In the genomic region with DNA sequence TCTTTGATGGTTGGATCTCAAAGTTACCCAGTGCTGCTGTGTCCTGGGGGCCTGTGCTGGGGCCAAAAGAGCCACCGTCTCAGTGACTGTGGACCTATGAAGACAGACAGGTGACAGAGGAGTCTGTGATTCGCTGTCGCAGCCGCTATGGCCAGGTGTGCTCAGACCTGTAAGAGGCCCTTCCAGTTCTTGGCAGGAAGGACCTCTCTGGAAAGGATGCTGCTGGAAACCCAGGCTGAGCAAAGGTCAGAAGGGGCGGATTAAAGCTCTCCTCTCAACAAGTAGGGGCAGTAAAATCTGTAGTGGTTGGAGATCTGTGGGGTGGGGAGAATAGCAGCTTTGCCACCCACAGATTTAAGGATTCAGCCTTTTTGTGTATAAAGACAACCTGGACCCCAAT, we compare ENCODE assay signal across 8 mouse cellular contexts. TPM values are rescaled to one million over a fixed set of nuclear protein-coding genes. Genes with fewer than 3 reads are reported as not detected.
DNase-seq lines count a peak whose midpoint lies in the region; ATAC-seq and TF ChIP-seq lines count a peak whose summit lies in the region.
"Had no signal": no experiment of that assay in that cellular context is flagged by ENCODE, and none has a peak within 500 bp of the region (broad histone marks: within the 10 kb centered on the region; RNA-seq: fewer than 3 reads in every experiment).

No protein-coding gene starts in this region.

- no peaks in the 10 kb centered on the region for H3K36me3 ChIP-seq in forebrain, embryonic 15.5 days
- no peaks in the 10 kb centered on the region for H3K36me3 ChIP-seq in intestine, postnatal 0 days (ENCODE audit: control insufficient read depth, insufficient read depth)
- no peaks in the 10 kb centered on the region for H3K36me3 ChIP-seq in stomach, embryonic 16.5 days (ENCODE audit: control insufficient read depth, insufficient read depth, low read length)

- no peaks in the 10 kb centered on the region for H3K27me3 ChIP-seq in forebrain, embryonic 15.5 days
- H3K27me3 ChIP-seq in intestine, postnatal 0 days (replicated peaks; ENCODE audit: control insufficient read depth, insufficient read depth, low read length) = no peaks in the 10 kb centered on the region
- no peaks in the 10 kb centered on the region; the same call in 1 of the 2 replicates for H3K27me3 ChIP-seq in stomach, embryonic 16.5 days (ENCODE audit: control insufficient read depth, insufficient read depth, low read length)

- H3K4me2 ChIP-seq in forebrain, embryonic 15.5 days (replicated peaks) = no peak overlapping the region
- H3K4me2 ChIP-seq in intestine, postnatal 0 days (replicated peaks; ENCODE audit: low read depth) = peak overlapping the region; percentile 60; the same call in 1 of the 2 replicates
- no peak overlapping the region for H3K4me2 ChIP-seq in stomach, embryonic 16.5 days (ENCODE audit: low read depth, low read length)

- H3K9me3 ChIP-seq in forebrain, embryonic 15.5 days = no peaks in the 10 kb centered on the region
- no peaks in the 10 kb centered on the region for H3K9me3 ChIP-seq in intestine, postnatal 0 days (ENCODE audit: control insufficient read depth)
- no peaks in the 10 kb centered on the region for H3K9me3 ChIP-seq in stomach, embryonic 16.5 days (replicated peaks; ENCODE audit: control insufficient read depth, low read length)

- intact Hi-C loops in left cerebral cortex, adult 2 months (cut with DNase I) = no loop called here
- intact Hi-C loops in left cerebral cortex, postnatal 4 days (cut with DNase I) = no loop called here

- no peak for ATAC-seq in forebrain, embryonic 15.5 days (replicated peaks)
- peak; percentile 64 for ATAC-seq in intestine, postnatal 0 days
- ATAC-seq in stomach, embryonic 16.5 days (ENCODE audit: insufficient read depth, low FRiP score) = no peak

- no peak for DNase-seq in left cerebral cortex, adult 2 months (ENCODE audit: extremely low spot score in 1 of 2, low spot score in 2 of 2)
- no peak for DNase-seq in left cerebral cortex, postnatal 4 days
- no peak for DNase-seq in urinary bladder, postnatal 4 days (ENCODE audit: low spot score in 2 of 2)
- no peak for DNase-seq in lung, postnatal 4 days
- DNase-seq: kidney, adult 9 months had no signal

- no peak overlapping the region; the same call in 1 of the 2 replicates for H3K4me3 ChIP-seq in left cerebral cortex, adult 2 months
- no peak overlapping the region for H3K4me3 ChIP-seq in forebrain, embryonic 15.5 days
- H3K4me3 ChIP-seq in intestine, postnatal 0 days (ENCODE audit: low read depth, low read length) = no peak overlapping the region
- no peak overlapping the region for H3K4me3 ChIP-seq in stomach, embryonic 16.5 days (replicated peaks; ENCODE audit: low read length)

- no peak for TF ChIP-seq CTCF in left cerebral cortex, adult 2 months (IDR thresholded peaks at IDR 0.05)
- TF ChIP-seq CTCF in intestine, postnatal 0 days (IDR thresholded peaks at IDR 0.05; ENCODE audit: low read depth) = no peak

- 59% methylated on average over 5 of the region's 5 CpGs for WGBS in forebrain, embryonic 15.5 days
- WGBS in intestine, postnatal 0 days = 30% methylated on average over 5 of the region's 5 CpGs
- WGBS in stomach, embryonic 16.5 days = 75% methylated on average over 5 of the region's 5 CpGs

- peak overlapping the region; percentile 63 for H3K9ac ChIP-seq in forebrain, embryonic 15.5 days (replicated peaks)
- no peak overlapping the region for H3K9ac ChIP-seq in intestine, postnatal 0 days (ENCODE audit: low read depth, low read length)
- H3K9ac ChIP-seq in stomach, embryonic 16.5 days (ENCODE audit: low read length) = peak overlapping the region; percentile 65; the same call in 1 of the 2 replicates

- H3K4me1 ChIP-seq in forebrain, embryonic 15.5 days = peaks cover 51% of the 10 kb centered on the region
- H3K4me1 ChIP-seq in intestine, postnatal 0 days (replicated peaks; ENCODE audit: control insufficient read depth, insufficient read depth, low read length) = peaks cover 14% of the 10 kb centered on the region
- H3K4me1 ChIP-seq in stomach, embryonic 16.5 days (ENCODE audit: control insufficient read depth, insufficient read depth, low read length) = peaks cover 32% of the 10 kb centered on the region

- peak overlapping the region; percentile 89 for H3K27ac ChIP-seq in left cerebral cortex, adult 2 months
- peak overlapping the region; percentile 62; the same call in 1 of the 2 replicates for H3K27ac ChIP-seq in forebrain, embryonic 15.5 days (replicated peaks)
- no peak overlapping the region for H3K27ac ChIP-seq in intestine, postnatal 0 days (ENCODE audit: low read depth, low read length)
- H3K27ac ChIP-seq in stomach, embryonic 16.5 days (ENCODE audit: low read length) = no peak overlapping the region

RNA-seq across cellular contexts. Expression of a gene that starts 7.7 kb away (rescaled TPM):
- 100 to 1,000 TPM; 111 to 112 TPM for total RNA-seq in left cerebral cortex, adult 2 months (2021)
- total RNA-seq in left cerebral cortex, postnatal 4 days (2021) = 10 to 100 TPM; 89.0 to 93.9 TPM
- 90.5 and 110 TPM in 2 replicates for polyA plus RNA-seq in forebrain, embryonic 15.5 days (2015; fragmentation: Nextera tagmentation; extraction: Ambion mirVana)
- 16.4 and 21.8 TPM in 2 replicates for polyA plus RNA-seq in intestine, postnatal 0 days (2015; fragmentation: Nextera tagmentation; extraction: Ambion mirVana)
- 34.0 and 42.8 TPM in 2 replicates for polyA plus RNA-seq in stomach, embryonic 16.5 days (2015; fragmentation: Nextera tagmentation; extraction: Ambion mirVana)

Comparison
In these comparisons a context has a peak if more than half of its experiments do, and no peak if none do; other contexts are left out.
1. H3K27ac ChIP-seq: peak in left cerebral cortex, adult 2 months (single experiment) and forebrain, embryonic 15.5 days (single experiment); none in intestine, postnatal 0 days (single experiment) and stomach, embryonic 16.5 days (single experiment).